Mouse (Mus musculus): ENCODE results near the gene Slc16a13.

The Slc16a13 gene

DNA sequence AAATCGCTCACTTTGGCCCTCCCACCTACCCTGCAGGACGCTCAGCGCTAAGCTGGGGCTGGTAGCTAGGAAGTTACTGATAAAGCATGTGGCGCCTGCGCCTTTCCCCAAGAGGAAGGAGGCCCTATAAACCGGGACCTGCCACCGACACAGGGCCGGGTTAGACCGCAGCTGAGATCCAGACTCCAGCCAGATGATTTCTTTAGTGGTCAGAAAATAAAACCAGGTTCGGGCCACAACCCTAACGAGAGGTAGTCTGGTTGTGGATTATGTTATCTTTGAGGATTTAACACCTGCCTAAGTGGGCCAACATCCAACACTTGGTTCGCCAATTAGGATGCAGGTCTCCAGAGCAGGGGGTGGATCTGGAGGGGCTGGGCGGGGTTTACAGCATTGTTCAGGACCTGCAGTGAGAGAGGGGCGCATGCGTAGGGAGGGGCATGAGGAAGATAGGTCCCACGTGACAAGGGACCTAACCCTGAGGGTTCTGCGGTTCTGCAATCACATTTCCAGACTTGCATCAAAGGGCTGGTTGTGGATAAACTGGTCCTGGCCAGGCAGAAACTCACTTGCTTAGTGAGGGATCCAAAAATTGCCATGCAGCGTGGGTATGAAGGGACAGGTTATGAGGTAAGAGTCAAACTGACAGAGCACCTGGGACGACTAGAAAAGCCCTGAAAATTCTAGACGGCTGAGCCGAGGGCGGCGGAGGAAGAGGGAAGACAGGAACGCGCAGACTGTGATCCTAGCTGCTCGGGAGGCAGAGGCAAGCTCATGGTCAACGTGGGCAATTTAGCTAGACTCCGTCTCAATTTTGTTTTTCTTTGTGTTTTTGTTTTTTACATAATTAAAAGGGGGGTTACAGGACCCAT, at the start of gene Slc16a13:
Gene Slc16a13 (minus strand): TSS at position 334 of the 872 bp plus-strand sequence.
- DNase-seq, result peak; percentile 93

DNA sequence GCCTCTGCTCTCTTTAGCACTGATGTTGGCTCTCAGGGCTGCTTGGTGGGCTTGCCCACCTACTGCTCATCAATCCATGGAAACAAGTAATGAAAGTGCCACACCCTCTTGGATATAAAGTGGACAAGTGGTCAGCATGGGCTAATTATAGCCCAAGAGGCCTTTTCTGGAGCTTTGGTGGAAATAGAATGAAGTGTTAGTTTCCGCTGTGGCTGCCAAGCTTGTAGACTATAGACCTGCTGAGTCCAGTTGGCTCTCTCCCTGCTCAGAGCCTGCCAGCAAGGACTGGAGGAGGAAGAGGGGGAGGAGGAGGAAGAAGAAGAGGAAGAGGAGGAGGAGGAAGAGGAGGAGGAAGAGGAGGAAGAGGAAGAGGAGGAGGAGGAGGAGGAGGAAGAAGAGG, 45.5 kb upstream of the Slc16a13 start:
- no peak for DNase-seq

DNA sequence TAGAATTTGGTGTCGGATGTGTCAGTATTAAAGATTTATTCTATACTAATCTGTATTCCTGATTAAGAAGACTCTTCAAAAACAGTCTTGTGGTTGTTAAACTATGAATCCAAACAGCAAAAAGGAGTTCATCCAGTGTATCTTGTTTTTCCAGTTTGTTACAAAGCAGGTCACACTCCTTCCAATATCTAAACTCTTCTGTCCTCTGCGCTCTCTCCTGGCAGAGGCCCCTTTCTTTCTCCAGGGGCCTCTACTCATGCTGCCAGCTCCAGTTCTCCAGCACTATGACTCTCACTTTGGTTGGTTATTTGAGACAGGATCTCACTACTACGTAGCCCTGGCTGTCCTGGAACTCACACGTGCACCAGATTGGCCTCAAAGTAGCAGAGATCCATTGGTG, 45.0 kb upstream of the Slc16a13 start:
- DNase-seq, result no peak

DNA sequence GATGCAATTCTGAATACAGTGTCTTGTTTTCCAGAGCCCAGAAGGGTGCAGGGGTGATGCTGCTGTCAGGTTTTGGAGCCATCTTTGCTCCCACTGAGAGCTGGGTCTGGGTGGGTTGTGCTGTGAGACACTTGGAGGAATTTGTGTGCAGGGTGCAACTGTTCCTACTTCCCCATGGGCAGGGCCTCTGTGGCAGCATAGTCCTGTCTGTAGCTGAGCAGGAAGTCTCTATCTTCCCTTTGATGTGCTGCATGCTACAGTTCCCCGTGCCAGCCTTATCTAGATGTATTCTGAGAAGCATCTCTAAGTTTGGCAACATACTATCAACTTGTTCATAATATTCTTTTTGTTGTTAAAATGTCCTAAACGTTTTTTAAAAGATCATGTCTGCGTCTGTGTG, 44.4 kb upstream of the Slc16a13 start:
- peak; percentile 69 for DNase-seq

DNA sequence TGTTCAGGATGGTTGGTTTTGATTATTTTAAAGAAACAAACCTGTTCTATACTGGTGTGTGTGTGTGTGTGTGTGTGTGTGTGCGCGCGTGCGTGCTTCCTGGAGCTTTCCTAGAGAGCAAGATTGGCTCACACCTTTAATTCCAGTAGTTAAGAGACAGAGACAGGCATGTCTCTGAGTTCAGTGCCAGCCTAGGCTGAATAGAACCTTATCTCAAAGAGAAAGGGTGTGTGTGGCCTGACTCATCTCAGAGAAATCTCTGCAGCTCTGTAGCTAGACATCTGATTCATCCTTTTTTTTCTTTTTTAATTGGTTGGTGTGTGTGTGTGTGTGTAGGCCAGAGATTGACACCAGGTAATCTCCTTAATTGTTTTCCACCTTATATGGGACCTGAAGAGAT, 38.2 kb upstream of the Slc16a13 start:
- DNase-seq, result no peak

DNA sequence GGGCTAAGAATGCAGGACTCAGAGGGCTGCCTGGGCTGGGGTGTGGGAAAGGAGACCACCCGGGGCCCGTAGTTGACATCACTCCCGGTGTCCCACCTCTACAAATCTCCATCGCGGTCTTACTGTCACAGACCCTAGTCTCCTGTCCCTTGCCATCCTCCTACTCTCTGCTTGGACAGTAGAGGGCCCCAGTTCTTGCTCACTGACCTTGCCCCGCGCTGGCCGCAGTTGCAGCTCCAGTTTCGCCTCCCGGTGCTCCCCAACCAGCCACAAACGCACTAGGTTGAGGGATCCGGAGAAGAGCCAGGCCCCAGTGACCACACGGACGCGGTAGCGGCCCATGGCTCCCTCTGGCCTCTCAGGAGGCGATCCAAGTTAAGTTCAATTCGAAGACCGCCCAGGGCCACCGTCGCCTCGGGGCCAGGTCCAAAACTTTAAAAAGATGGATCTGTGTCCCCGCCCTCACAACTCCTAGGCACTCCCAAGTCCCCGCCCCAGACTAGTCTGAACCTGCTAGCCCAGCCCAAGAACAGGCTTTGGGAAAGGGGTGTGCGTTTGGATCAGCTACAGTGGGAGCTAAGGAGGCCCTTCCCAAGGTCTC, 34.2 kb upstream of the Slc16a13 start, which contains the start of gene Alox12:
Gene Alox12 (minus strand): TSS at position 423 of the 601 bp plus-strand sequence.
- DNase-seq, result no peak

DNA sequence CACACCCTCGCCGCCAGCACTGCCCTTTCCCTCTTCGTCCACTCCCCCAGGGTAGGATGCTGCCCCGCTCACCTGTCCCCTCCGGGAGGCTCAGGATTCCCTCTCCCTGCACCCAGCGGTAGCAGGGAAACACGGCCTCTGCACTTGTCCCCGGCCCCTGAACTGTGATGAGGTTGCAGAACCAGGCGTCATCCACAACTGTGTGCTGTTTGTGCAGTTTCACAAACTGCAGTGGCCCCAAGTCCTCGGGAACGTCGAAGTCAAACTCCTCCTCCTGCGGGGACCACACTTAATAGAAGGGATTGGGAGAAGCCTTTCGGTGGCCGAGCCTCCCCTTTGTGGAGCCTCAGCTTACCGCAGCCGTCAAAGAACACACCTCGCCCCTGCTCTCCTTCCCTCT, 33.5 kb upstream of the Slc16a13 start:
- no peak for DNase-seq

DNA sequence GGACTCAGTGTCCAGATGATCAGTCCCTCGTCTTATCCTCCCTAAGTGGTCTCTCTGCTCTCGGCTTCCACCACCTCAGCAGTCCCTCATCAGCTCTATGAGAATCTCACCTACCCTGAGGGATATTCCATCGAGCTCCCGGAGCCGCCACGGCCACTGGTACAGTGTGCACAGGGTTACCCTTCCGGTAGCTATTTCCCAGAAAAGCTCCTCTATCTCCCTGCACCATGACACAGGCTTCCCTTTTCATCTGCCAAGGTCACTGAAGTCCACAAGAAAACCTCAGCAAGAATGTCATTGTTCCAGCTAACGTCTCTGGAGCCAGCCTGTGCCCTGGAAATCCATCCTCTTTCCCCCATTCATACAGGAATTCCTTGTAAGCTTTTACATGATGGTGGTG, 31.0 kb upstream of the Slc16a13 start:
- no peak for DNase-seq

DNA sequence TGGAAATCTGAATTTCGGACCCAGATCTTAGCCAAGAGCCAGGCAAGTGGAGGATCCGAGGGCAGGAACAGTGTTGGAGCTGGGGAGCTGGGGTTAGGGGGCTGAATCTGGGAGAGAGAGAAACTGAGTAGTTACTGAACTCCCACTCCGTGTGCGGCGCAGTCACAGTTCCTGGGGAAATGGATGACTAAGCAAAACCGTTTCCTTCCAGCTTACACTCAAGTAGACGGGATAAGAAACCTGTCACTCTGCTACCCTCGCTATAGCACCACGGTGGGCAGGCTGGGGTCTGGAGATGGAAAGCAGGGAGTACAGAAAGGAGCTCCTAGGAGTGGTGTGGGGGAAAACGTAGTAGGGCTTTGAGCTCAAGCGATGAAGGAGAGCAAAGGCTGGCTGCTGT, 29.3 kb upstream of the Slc16a13 start:
- no peak for DNase-seq

DNA sequence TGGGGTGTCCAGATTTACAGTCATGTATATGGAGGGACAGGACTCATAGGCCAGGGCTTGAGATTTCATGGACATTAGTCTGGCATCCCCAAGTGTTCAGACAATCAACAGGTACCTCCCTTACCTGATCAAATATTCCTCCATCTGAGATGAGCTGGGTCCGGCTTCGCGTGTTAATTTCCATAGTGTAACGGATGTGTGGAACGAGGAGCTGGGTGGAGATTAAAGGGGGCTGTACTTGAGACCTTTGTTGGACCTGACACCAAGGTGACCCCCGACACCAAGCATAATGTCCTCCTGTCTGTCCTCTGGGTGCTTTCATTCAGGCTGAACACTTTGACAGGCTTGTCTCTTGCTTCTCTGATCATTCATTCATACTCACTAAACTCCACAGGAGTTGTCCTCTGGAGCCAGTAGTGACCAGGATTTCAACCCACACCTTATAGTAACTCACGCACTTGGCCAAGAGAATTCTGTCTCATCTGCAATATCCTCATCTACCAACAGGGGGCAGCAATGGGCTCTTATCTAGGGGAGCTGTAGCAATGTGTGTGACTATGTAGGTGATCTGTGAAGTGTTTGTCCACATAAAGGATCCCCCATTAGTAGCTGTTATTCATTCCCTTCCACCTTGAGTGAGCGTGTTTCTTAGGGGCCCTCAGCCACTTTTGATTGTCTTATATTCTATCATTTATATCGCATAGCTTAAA, 26.4 kb upstream of the Slc16a13 start:
- peak; percentile 87 for DNase-seq

DNA sequence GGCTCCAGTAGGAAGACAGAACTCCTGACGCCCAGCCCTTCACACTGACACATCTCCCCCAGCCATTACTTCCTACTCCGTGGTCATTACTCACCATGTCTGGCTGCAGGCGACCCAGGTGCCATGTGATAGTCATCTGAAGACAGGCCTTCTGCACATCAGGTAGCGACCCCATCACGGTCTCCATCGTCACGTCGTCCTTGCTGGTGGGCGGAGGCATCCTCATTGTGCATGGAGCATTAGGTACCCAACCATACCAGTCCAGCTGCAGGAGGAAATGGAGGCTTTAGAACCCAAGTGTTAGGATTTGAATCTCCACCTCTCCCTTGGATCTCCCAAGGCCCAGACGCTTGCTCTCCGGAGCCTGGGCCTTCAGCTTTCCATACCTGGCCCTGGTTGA, 21.7 kb upstream of the Slc16a13 start:
- DNase-seq, result no peak

DNA sequence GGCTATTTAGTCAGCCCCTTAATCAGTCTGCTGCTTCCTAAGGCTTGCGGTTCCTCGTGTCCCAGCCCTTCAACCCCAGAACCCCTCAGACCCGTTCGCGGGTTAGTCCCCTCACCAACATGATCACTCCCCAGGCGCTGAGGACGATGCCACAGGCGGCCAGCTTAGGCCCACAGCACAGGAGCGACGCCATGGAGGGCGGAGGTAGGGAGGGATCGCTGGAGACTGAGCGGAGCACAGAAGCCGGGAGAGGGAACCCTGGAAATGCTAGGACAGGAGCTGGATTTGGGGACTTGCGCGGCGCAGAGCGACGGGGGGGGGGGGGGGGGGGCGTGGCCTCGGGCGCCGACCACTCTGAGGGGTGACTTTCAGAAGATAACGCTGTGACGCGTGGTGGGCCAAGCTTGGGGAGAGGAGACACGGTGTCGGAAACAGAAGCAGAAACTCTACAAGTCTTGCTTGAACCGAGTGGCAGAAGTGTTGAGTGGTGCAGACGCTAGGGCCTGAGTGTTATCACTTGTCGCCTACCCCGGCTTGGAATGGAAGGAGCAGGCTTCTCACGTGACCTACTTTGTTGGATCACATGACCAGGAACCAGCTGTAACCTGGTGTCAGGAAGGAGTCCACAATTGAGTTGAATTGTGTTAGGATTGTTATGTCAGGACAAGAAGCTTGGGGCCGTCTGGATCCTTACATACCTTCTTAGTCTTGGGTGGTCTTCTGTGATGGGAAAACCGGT, 18.8 kb upstream of the Slc16a13 start, which contains the start of the genes Gm21988 and Rnasek:
Gene Gm21988 (minus strand): TSS at position 290 of the 739 bp plus-strand sequence.
Gene Rnasek (minus strand): TSS at position 302 of the 739 bp plus-strand sequence.
- DNase-seq, result peak; percentile 76

DNA sequence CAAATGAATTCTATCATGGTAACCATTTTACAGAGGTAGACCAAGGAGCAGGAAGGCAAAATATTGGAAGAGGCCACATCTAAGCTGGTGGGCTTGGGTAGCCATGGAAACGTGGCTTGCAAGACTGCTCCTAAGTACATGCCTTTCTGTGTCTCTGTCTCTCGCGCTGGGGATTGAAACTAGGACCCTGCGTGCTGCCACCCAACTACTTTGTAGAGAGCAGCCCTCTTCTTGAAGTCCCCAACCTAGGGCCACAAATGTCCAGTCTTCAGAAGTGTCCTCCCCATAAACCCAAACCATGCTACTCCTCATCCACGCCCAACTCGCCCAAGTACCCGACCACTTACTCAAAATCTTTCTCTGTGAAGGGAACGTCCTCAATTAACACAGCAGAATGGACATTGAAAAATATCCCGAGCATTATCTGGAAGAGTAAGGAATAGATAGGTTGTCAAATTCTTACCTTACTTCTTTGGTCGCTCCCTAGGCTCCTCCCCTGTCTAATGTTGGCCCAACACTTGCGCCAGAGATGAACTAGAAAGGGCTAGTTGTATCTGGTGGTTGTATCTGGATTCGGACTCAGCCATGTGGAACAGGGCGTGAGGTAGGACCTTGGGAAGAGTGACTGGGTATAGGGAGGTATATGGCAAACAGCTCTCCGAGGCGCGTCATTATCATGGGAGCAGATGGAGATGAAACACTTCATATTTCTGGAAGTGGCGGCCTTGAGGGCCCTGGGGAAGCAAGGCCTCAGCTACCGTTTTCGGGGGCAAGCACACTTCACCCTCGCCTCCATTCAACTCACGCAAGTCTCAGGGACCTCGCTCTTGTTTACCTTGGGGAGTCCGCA, 18.0 kb upstream of the Slc16a13 start:
- DNase-seq, result no peak

DNA sequence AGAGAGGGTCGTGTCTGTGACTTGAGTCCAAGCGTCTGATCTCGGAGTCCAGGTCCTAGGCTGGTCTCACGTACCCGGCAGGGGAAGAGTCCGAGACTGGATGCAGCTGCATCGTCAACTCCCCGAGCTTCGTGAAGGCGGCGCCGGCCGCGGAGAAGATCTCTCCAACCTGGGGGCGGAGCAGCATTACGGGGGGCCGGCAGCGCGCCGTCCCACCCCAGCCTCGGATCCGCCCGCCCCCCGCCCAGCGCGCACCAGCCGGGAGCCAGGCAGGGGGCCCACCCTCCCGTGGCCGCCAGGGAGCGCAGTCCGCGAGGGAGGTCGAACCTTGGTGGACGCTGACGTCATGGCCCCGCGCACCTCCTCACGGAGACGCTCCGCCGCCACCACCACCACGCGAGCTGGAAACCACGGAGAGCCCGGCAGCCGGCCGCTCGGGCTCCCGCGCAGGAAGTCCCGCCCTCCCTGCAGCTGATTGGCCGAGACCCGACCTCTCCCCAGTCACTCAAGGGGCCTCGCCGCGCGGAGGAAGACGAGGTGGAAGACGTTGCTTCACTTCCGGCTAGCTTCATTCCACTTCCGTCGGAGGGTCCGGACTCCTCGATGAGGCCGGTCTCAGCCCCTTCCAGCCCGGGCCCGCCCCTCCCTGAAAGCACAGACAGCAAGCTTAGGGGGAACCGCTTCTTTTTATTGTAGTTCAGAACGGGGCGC, 16.7 kb upstream of the Slc16a13 start, which contains the start of gene 0610010K14Rik:
Gene 0610010K14Rik (minus strand): TSS at position 458 of the 711 bp plus-strand sequence.
- peak; percentile 98 for DNase-seq

DNA sequence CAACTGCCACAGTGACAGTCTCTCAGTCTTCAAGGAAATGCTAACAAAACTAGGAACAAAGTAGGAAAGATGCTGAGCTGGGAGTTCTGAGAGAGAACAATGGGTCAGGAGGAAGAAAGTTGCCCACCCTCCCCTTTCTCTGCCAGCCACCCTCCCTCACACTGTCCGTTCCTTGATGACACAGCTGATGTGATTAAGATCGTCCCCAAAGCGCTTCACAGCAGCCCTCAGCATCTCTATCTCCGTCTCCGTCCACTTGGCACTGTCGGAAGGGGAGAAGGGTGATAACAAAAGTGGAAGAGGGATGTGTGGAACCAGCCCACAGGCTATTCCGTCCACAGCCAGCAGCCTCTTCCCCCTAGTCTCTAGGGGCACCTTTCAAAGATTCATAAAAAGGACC, 15.9 kb upstream of the Slc16a13 start:
- no peak for DNase-seq

DNA sequence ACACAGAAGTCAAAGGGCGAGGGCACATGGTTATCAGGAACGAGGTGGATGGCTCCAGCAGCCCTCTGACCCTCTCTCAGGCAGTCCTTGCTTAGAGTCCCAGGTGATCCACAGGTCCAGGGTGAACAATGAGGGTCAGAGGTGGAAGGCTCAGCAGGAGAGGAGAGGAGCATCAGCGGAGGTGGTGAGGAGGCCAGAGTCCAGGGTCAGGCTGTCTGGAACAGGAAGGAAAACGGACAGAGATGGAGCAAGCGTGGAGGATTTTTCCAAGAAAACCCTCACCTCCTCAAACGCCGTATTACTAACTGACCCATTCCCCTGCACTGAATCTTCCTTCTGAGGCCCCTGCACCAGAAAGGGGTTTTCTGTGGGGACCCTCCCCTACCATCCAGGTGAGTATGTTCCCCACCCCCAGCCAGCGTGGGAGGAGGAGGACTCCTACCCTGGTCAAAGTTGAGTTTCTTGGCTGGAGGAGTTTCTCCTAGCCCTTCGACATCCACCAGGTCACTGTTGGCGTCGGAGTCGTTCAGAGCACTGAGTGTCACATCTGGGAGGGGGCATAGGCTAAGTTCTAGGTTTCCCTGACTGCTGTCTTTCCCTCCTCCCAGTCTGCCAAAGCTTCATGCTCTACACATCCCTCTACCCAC, 14.5 kb upstream of the Slc16a13 start:
- DNase-seq, result no peak

DNA sequence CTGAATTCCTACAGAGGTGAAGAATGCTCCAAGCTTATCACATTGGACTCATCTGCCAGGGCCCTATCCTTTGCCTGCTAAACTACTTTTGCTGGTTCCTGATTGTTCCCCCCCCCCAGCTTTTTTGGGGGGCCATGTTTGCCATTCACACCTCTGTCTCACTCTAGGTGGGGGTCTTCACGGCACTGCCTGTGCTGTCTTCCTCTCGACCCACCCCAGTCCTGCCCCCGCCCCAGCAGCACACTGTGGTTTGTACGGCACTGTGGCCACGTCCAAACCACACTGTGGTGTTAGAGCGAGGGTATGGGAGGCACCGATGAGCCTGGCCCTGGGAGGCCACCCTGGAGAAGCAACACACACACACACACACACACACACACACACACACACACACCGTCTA, 13.6 kb upstream of the Slc16a13 start:
- no peak for DNase-seq

DNA sequence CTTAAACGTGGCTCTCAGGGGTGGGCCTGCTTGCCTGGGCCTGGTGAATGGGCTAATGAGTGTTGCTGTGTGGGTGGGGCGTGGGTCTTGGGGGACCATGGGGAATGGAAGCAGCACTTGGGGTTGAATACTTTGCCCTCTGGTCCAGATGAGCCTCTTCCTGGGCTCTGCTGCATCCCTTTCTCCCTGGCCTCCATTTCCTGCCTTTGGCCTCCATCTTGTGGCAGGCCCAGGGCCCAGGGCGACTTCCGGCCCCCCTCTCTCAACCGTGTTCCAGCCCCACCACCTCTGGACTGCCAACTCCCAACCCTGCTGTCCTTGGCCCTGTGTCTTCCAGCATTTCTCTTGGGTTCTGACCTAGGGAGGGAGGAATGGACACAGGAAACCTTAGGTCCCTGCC, 13.2 kb upstream of the Slc16a13 start:
- DNase-seq, result no peak

DNA sequence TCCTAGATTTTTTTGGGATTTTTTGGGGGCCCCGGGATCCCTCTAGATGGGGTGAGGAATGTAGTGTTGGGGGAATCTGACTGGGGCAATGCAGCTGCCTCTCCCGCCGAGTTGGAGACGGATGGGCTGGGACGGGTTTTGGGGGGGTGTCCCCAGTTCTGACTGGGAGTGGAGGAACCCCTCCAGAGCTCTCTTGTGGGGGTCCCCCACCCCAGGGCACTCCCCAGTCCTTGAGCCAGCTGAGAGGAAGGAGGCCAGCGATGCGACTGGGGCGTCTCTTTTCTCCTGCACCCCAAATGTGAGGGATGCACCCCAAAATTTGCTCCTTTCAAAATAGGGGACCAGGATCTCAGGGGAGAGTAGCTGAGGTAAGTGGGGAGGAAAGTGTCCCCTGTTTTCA, 12.2 kb upstream of the Slc16a13 start:
- no peak for DNase-seq

DNA sequence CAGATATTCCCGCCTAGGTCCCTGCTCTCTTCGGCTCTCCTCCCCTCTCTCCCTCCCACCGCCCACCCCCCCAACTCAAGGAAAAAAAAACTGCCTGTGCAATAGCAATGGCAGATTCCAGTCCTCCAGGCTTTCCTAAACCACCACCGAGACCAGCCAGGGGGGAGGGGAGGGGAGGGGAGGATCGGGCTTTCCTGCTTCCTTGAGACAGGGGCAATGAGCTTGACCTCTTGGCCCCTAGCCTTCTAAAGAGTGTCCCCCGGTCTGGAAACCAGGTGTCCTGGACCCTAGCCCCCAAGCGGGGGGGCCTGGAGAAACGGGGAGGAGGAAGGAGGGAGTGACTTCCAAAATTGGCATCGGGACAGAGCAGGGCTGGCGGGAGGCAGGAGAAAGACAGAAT, 11.7 kb upstream of the Slc16a13 start:
- no peak for DNase-seq

Measured in thymus, postnatal 14 days (tissue).